Mouse (Mus musculus) spleen, adult 2 months (tissue): ENCODE measurements around the gene Btbd7. TPM values are rescaled to one million over a fixed set of nuclear protein-coding genes. Genes with fewer than 3 reads are reported as not detected.
A peak's percentile ranks its signal among the peaks of the same experiment; 100 is the strongest.

Experiments used
- DNase-seq, 2 experiments: peaks; one replicate each; pipeline versions ENCODE4 v3.0.0 to v3.0.0-alpha.2; 2012 to 2021; ENCODE audit warnings: low spot score in 2 of 2, low read depth in 1 of 2
- H3K27ac ChIP-seq: fragments of 200-500 bp; 2 replicates; pipeline ENCODE4 v1.5.1; 2012; ENCODE audit warnings: low read length, inconsistent platforms; ENCODE audit not compliant: insufficient read depth
- H3K27me3 ChIP-seq: fragments of 200-500 bp; 2 replicates; pipeline ENCODE4 v1.6.1; 2012; ENCODE audit warnings: mild to moderate bottlenecking, moderate library complexity, low read length, inconsistent platforms; ENCODE audit not compliant: control insufficient read depth, insufficient read depth
- H3K36me3 ChIP-seq: fragments of 200-500 bp; 2 replicates; pipeline ENCODE4 v1.6.1; 2012; ENCODE audit warnings: mild to moderate bottlenecking, low read length, inconsistent platforms; ENCODE audit not compliant: control insufficient read depth, insufficient read depth
- H3K4me1 ChIP-seq: fragments of 200-500 bp; 2 replicates; pipeline ENCODE4 v1.6.1; 2011; ENCODE audit warnings: inconsistent platforms; ENCODE audit not compliant: control insufficient read depth, insufficient read depth, insufficient read length
- H3K4me3 ChIP-seq: fragments of 200-500 bp; 2 replicates; pipeline ENCODE4 v1.5.1; 2011; ENCODE audit warnings: mild to moderate bottlenecking, inconsistent platforms; ENCODE audit not compliant: insufficient read depth, insufficient read length; ENCODE audit errors: extremely low read depth
- CTCF ChIP-seq: fragments of 200-500 bp; IDR thresholded peaks from 2 replicates; pipeline ENCODE4 v1.5.1; 2011; ENCODE audit warnings: mild to moderate bottlenecking, inconsistent platforms; ENCODE audit not compliant: insufficient read depth, insufficient read length, insufficient replicate concordance; ENCODE audit errors: extremely low read depth
- POLR2A ChIP-seq: fragments of 200-500 bp; IDR thresholded peaks from 2 replicates; pipeline ENCODE4 v1.6.1; 2011; ENCODE audit warnings: low read depth, low read length, inconsistent platforms
- WGBS: fragments of 180-500 bp; shearing (Covaris S2); methylation state at CpG from one replicate; pipeline ENCODE4 v1.1.7; 2018; 5-methylcytosine and 5-hydroxymethylcytosine counted together
- polyA plus RNA-seq: library from polyadenylated mRNA; depleted of rRNA; stranded (reverse); fragments of >200 nt; gene quantifications from 2 replicates; pipeline ENCODE4 v1.2.3, GENCODE M21; 2012; rRNA removed

Btbd7 gene
- polyA plus RNA-seq, 1 experiment, result 7.0 TPM

DNA sequence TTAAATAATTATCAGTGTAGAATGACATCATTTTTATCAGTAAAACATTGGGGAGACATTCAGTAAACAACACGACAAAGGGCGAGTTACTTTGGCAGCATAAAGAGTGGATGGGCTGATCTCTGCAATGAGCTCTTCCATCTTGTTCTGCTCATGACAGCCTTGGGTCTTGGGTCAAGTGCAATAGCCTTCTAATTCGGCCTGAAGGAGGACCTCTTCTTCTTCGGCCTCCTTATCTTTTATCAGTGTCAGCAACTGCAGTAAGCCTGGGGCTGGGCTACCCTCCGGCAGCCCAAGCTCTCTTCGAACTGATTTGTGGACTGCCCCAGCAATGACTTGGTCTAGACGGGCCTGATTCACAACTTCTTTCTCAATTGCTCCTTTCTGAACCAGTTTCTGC lies 136.2 kb downstream of the Btbd7 start:
- DNase-seq, result no peak
- Histone ChIP-seq H3K4me1 (peaks cover 2% of the 10 kb centered on the region; the same call in 1 of the 2 replicates), H3K36me3 (no peaks in the 10 kb centered on the region), H3K27ac (no peak overlapping the region), H3K4me3 (no peak overlapping the region), H3K27me3 (no peaks in the 10 kb centered on the region)
- TF ChIP-seq CTCF, result no peak
- no peak for TF ChIP-seq POLR2A
- WGBS, result 86% methylated on average over 7 of the region's 7 CpGs

DNA sequence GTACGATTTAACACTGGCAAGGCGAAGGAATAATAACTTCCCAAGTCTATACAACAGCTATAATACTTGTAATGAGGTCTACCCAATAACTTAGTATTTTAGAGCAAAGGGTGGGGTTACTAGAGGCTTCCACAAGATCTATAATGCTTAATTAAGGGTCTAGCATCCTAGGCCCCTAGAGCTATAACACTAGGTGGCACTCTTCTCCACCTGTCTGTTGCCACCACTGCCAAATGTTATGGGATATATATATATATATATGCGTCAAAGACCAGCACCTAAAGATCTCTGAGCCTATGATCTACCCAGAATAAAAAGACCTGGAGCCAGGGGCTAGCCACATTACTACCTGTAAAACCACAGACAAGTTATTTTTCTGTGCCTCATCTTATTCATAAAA lies 138.0 kb downstream of the Btbd7 start:
- no peak for TF ChIP-seq CTCF
- TF ChIP-seq POLR2A, result no peak
- no peaks in the 10 kb centered on the region for H3K36me3 ChIP-seq
- no peak overlapping the region for H3K27ac ChIP-seq
- 68% methylated on average over 3 of the region's 3 CpGs for WGBS
- H3K4me1 ChIP-seq, result peaks cover 2% of the 10 kb centered on the region; the same call in 1 of the 2 replicates
- H3K4me3 ChIP-seq, result no peak overlapping the region
- peak; percentile 22 to 26 for DNase-seq
- H3K27me3 ChIP-seq, result no peaks in the 10 kb centered on the region

- WGBS, result 83% methylated on average over 5 of the region's 5 CpGs
- Histone ChIP-seq H3K4me1 (peaks cover 2% of the 10 kb centered on the region; the same call in 1 of the 2 replicates), H3K27me3 (no peaks in the 10 kb centered on the region), H3K27ac (no peak overlapping the region), H3K36me3 (no peaks in the 10 kb centered on the region), H3K4me3 (no peak overlapping the region)
- DNase-seq, result no peak
- TF ChIP-seq POLR2A, result no peak
These were observed 139.2 kb downstream of the Btbd7 start for GRCm38 (mm10) chr12:102739096-102739495.

DNA sequence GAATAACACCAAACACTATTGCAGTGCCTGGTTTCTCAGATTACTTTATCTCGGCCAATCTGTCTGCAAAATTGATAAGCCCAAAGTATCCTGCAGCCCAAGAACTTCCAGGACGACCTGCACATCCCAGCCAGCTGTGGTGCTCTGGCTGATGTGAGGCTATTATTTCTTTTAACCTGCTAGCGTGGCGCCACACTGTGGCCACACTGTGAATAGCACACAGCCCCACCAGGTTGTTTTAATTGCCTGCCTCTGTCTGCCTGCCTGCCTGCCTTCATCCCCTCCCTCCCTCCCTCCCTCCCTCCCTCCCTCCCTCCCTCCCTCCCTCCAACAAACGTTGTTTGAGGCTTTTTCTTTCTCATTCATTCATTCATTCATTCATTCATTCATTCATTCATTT lies 144.9 kb downstream of the Btbd7 start:
- Histone ChIP-seq H3K27ac (no peak overlapping the region), H3K27me3 (no peaks in the 10 kb centered on the region), H3K4me1 (peaks cover 10% of the 10 kb centered on the region; the same call in 1 of the 2 replicates), H3K36me3 (no peaks in the 10 kb centered on the region), H3K4me3 (no peak overlapping the region)
- WGBS, result 17% methylated on average over 4 of the region's 5 CpGs
- peak in 1 of 2 experiments; percentile 43 for DNase-seq
- TF ChIP-seq POLR2A (no peak), CTCF (peak; percentile 76; the same call in 1 of the 2 replicates)

DNA sequence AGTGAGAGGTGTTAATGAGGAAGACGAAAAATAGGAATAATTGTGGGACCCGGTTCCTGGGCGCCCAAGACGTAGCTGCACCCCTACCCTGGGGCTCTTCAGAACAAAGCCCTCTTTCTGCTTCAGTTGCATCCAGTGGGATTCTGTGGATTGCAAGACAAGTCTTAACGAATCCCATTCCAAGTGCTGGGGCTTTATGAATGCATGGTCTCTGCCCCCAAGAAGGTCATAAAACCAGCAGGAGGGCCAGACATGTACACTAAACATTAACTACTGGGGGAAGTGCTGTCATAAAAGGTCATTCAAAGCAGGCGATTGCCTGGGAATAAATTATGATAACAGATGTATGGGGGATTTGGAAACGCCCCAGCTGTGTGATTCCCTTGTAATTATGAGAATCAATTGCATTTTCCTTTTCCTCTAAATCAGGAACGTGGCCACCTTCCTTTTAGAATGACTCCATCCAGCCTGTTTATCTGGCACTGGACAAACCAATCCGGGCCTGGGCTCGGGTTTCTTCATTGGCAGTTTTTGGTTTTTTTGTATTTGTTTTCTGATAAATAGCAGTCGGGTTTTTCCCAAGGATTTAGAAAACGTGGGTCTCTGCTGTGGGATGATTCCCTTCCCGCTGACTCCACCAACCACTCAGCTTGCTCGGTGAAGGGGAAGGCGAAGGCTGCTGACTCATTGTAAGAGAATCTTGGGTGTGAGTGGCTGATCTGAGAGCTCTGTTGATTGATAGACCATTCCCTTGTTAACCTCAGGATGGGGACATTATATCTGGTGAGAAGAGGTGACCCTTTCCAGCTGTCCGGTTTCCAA lies 147.3 kb downstream of the Btbd7 start:
- no peak for DNase-seq
- TF ChIP-seq CTCF, result no peak
- TF ChIP-seq POLR2A, result no peak
- Histone ChIP-seq H3K27me3 (no peaks in the 10 kb centered on the region), H3K4me3 (no peak overlapping the region), H3K4me1 (peaks cover 10% of the 10 kb centered on the region; the same call in 1 of the 2 replicates), H3K27ac (no peak overlapping the region), H3K36me3 (no peaks in the 10 kb centered on the region)
- WGBS, result 62% methylated on average over 16 of the region's 16 CpGs

Other genes with a start within 250 kb of the Btbd7 start
- 21.1 and 22.2 TPM in 2 replicates for gene Itpk1, start 173.5 kb downstream of the Btbd7 start, polyA plus RNA-seq
- gene Moap1, start 134.8 kb downstream of the Btbd7 start, polyA plus RNA-seq, result 0.32 and 0.40 TPM in 2 replicates
- 1.8 and 2.6 TPM in 2 replicates for gene Tmem251, start 134.7 kb downstream of the Btbd7 start, polyA plus RNA-seq
- not detected in 2 replicates for gene Gm28051, start 120.7 kb downstream of the Btbd7 start, polyA plus RNA-seq
- 11.3 and 13.7 TPM in 2 replicates for gene Gon7, start 120.7 kb downstream of the Btbd7 start, polyA plus RNA-seq
- 9.3 and 10.3 TPM in 2 replicates for gene Ubr7, start 120.5 kb downstream of the Btbd7 start, polyA plus RNA-seq
- gene Gm20604, start 119.8 kb downstream of the Btbd7 start, polyA plus RNA-seq, result 0.86 and 0.93 TPM in 2 replicates
- gene Cox8c, start 20.8 kb upstream of the Btbd7 start, polyA plus RNA-seq, result not detected in 2 replicates
- 0.08 and 0.12 TPM in 2 replicates for gene Unc79, start 70.4 kb upstream of the Btbd7 start, polyA plus RNA-seq